Mouse (Mus musculus) right cerebral cortex, postnatal 25 days (tissue): ENCODE measurements around the gene Mrpl1.

Experiments
- DNase-seq: peaks from one replicate; pipeline ENCODE4 v3.0.0; 2022

The Mrpl1 gene

GRCm38 (mm10) chr5:96311677-96312076 lies 102.4 kb downstream of the Mrpl1 start:
- DNase-seq, result no peak
